Mouse (Mus musculus): ENCODE data around the gene Ppil4.

Gene Ppil4

GRCm38 (mm10) chr10:7824663-7825280, 32.1 kb downstream of the Ppil4 start:
- no peak for DNase-seq (ENCODE audit: low spot score in 2 of 2)

GRCm38 (mm10) chr10:7825281-7825665, 32.6 kb downstream of the Ppil4 start:
- no peak for DNase-seq (ENCODE audit: low spot score in 2 of 2)

GRCm38 (mm10) chr10:7826106-7826505, 33.4 kb downstream of the Ppil4 start:
- no peak for DNase-seq (ENCODE audit: low spot score in 2 of 2)

- no peak for DNase-seq (ENCODE audit: low spot score in 2 of 2)
These were observed 39.5 kb downstream of the Ppil4 start, which contains the start of gene Zc3h12d for GRCm38 (mm10) chr10:7832171-7832676. Gene Zc3h12d (plus strand): TSS chr10:7832470.

- no peak for DNase-seq (ENCODE audit: low spot score in 2 of 2)
These were observed 40.9 kb downstream of the Ppil4 start for GRCm38 (mm10) chr10:7833377-7834165.

- DNase-seq (ENCODE audit: low spot score in 2 of 2), result no peak
These were observed 42.1 kb downstream of the Ppil4 start for GRCm38 (mm10) chr10:7834671-7835225.

DNA sequence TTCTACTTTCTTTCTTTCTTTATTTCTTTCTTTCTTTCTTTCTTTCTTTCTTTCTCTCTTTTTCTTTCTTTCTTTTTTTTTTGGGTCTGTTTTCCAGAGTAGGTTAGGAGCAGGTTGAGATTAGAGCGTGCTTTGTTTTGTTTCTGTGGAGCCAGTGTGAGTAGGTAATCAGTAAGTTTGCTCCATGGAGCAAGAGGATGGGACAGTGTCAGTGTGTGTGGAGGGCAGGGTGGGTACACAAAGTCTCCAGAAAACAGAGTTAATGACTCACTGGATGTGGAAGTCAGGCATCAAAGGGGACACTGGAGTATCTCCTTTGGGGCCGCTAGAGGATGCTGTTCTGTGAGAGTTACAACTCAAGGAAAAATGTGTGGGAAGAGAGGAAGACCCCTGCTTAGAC, 44.2 kb downstream of the Ppil4 start:
- no peak for DNase-seq (ENCODE audit: low spot score in 2 of 2)

- DNase-seq (ENCODE audit: low spot score in 2 of 2), result no peak
These were observed 44.8 kb downstream of the Ppil4 start for GRCm38 (mm10) chr10:7837446-7837845.

DNA sequence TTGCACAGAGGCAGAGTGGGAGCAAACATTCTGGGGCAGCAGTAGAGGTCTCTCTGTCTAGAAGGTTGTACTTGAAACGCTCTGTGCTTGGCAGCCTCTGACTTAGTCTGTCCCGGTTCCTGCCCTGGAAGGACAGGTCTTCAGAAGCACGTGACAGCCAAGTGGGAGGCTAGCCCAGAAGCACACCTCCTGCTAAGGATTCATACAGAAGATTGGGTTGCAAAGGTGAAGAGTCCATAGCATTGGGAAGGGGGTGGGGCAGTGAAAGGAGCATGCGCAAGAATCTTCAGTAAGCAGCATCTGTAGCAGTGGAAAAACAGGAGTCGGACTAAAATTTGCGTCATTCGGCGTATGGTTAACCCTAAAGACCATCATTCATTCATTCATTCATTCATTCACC, 45.3 kb downstream of the Ppil4 start:
- DNase-seq (ENCODE audit: low spot score in 2 of 2), result no peak

GRCm38 (mm10) chr10:7838874-7839421, 46.3 kb downstream of the Ppil4 start:
- DNase-seq (ENCODE audit: low spot score in 2 of 2), result no peak

- peak in 1 of 2 experiments; percentile 57 for DNase-seq (ENCODE audit: low spot score in 2 of 2)
These were observed 47.1 kb downstream of the Ppil4 start for GRCm38 (mm10) chr10:7839551-7840352.

DNA sequence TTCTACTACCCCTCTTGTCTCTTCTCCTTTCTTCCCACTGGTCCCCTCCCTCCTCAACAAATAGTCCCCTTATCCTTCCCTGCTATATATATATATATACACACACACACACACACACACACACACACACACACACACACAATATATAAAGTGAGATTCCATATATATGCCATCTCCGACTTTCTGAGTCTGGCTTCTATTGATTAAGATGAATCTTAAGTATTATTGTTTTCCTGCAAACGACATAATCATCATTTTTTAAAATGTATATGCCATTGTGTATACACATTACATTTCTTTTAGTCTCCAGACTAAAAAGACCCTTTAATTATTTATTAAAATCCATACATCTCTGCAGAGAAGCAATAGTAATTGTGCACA, 47.7 kb downstream of the Ppil4 start:
- no peak for DNase-seq (ENCODE audit: low spot score in 2 of 2)

- DNase-seq (ENCODE audit: low spot score in 2 of 2), result peak in 1 of 2 experiments; percentile 52
These were observed 48.1 kb downstream of the Ppil4 start for GRCm38 (mm10) chr10:7840785-7841184.

- DNase-seq (ENCODE audit: low spot score in 2 of 2), result peak; percentile 34 to 67
These were observed 48.9 kb downstream of the Ppil4 start for GRCm38 (mm10) chr10:7841571-7842080.

GRCm38 (mm10) chr10:7843181-7843580, 50.5 kb downstream of the Ppil4 start:
- no peak for DNase-seq (ENCODE audit: low spot score in 2 of 2)

DNA sequence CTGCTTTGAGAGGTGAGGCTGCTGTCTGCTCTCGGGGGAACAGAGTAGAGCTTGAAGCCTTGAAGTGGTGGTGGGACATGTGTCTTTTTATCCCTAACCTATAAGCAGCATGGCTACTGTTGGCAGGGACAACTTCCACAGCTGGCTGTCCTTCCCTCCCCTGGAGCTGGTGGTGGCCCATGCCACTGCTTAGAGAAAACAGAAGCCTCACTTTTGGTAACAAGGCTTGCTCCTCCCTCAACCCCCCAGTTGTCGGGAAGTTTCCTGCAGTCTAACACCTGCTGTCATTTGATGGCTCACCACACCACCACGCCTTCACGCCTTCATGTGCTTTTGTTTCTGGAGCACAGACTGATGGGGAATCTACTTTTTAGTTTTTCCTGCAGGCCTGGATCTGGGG, 51.5 kb downstream of the Ppil4 start:
- DNase-seq (ENCODE audit: low spot score in 2 of 2), result peak in 1 of 2 experiments; percentile 44

DNA sequence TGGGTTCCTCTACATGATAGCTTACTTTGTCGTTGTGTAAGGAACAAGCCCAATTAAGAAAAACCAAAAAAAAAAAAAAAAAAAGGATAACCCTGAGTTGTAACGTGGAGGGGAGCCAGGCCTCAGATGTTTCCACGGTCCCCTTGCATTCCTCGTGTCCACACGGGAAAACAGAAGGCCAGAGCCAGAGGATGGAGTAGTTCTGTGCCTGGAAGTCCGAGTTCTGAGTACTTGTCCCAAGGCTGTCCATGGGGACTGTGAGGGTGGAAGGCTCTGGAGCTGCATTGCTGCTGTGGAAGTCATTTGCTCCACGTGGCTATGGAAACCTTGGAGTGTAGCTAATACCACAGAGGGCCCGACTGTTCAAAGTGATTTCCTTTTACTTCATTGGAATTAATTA, 52.4 kb downstream of the Ppil4 start:
- peak in 1 of 2 experiments; percentile 42 for DNase-seq (ENCODE audit: low spot score in 2 of 2)

- DNase-seq (ENCODE audit: low spot score in 2 of 2), result peak in 1 of 2 experiments; percentile 36
These were observed 53.3 kb downstream of the Ppil4 start for GRCm38 (mm10) chr10:7845991-7846390.

GRCm38 (mm10) chr10:7847166-7847605, 54.5 kb downstream of the Ppil4 start:
- no peak for DNase-seq (ENCODE audit: low spot score in 2 of 2)

- no peak for DNase-seq (ENCODE audit: low spot score in 2 of 2)
These were observed 59.2 kb downstream of the Ppil4 start for GRCm38 (mm10) chr10:7851891-7852290.

DNA sequence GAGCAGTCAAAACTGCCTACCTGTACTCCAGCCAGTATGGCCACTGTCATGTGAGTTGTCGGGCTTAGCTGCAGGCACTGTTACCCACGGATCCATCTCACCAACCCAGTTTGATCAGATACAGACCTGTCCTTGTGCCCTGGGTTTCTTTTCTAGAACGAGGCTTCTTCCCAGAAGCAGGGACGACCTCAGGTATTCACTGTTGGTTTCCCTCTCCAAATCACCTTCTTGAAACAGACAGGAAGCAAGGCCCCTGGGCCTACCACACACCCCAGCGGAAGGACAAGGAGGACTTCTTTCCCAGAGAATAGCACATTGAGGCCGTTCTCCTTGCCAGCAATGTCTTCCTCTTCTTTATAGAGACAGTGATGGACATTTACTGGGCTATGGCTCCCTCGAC, 67.8 kb downstream of the Ppil4 start:
- no peak for DNase-seq (ENCODE audit: low spot score in 2 of 2)

Data from urinary bladder, postnatal 4 days (tissue).